Mouse (Mus musculus): ENCODE data around the gene Krt42.

GRCm38 (mm10) chr11:100307900-100308299 is 38.2 kb upstream of the Krt42 start:
- TF ChIP-seq EP300 (IDR thresholded peaks at IDR 0.05; ENCODE audit: insufficient read depth, low read depth, low read length): no peak
- TF ChIP-seq POLR2A (IDR thresholded peaks at IDR 0.05; ENCODE audit: insufficient read depth, low read length): no peak
